Mouse (Mus musculus) ES-Bruce4 (cell line): ENCODE measurements at regions not wholly inside any gene's neighbourhood (a gene's known extent, or its start where the extent isn't known, plus 50 kb on each side); places are given as distances from the start of the nearest gene placed in this dataset.

Experiments
- CTCF ChIP-seq: IDR thresholded peaks from one replicate; pipeline ENCODE4 v1.8.1; 2011; ENCODE audit warnings: low read depth, low read length
- POLR2A ChIP-seq: IDR thresholded peaks from one replicate; pipeline ENCODE4 v1.8.1; 2011; ENCODE audit warnings: low read length; ENCODE audit not compliant: insufficient read depth

GRCm38 (mm10) chr16:8961739-8962138, 131.8 kb downstream of the 1810013L24Rik start:
- TF ChIP-seq CTCF = no peak
- no peak for TF ChIP-seq POLR2A
